Mouse (Mus musculus): ENCODE results near the gene Fcna. TPM values are rescaled to one million over a fixed set of nuclear protein-coding genes. Genes with fewer than 3 reads are reported as not detected.

The Fcna gene
- 2.7 and 3.8 TPM in 2 replicates for polyA plus RNA-seq (2015; fragmentation: Nextera tagmentation; extraction: Ambion mirVana)

GRCm38 (mm10) chr2:25627811-25628210 is at the start of gene Fcna:
Gene Fcna, minus strand, starts transcription at chr2:25628030.
- H3K9ac ChIP-seq (replicated peaks), result no peak within 1 kb of the TSS
- H3K27me3 ChIP-seq (replicated peaks), result no peaks in the 10 kb centered on the region
- no peak within 1 kb of the TSS for H3K27ac ChIP-seq (replicated peaks)
- no peaks in the 10 kb centered on the region for H3K36me3 ChIP-seq
- no peak within 1 kb of the TSS for H3K4me3 ChIP-seq (replicated peaks)
- no peak within 1 kb of the TSS for H3K4me2 ChIP-seq
- no peak for ATAC-seq (ENCODE audit: low FRiP score)
- 93% methylated on average over 6 of the region's 6 CpGs for WGBS
- H3K9me3 ChIP-seq (replicated peaks), result no peaks in the 10 kb centered on the region
- H3K4me1 ChIP-seq, result no peaks in the 10 kb centered on the region

- 96% methylated on average over 3 of the region's 3 CpGs for WGBS
- no peaks in the 10 kb centered on the region for H3K9me3 ChIP-seq (replicated peaks)
- ATAC-seq (ENCODE audit: low FRiP score), result no peak
- H3K27ac ChIP-seq (replicated peaks), result no peak within 1 kb of the TSS
- no peaks in the 10 kb centered on the region; the same call in 1 of the 2 replicates for H3K27me3 ChIP-seq (replicated peaks)
- no peak within 1 kb of the TSS for H3K4me3 ChIP-seq (replicated peaks)
- H3K4me1 ChIP-seq, result no peaks in the 10 kb centered on the region
- no peak within 1 kb of the TSS for H3K9ac ChIP-seq (replicated peaks)
- H3K36me3 ChIP-seq, result no peaks in the 10 kb centered on the region
- H3K4me2 ChIP-seq, result no peak within 1 kb of the TSS
Measured at GRCm38 (mm10) chr2:25676486-25676885, 48.7 kb upstream of the Fcna start, which contains the start of gene Lcn6. Gene Lcn6, plus strand, starts transcription at chr2:25676786.

GRCm38 (mm10) chr2:25666516-25666915 is 38.7 kb upstream of the Fcna start:
- ATAC-seq (ENCODE audit: low FRiP score), result no peak
- H3K9me3 ChIP-seq (replicated peaks), result no peaks in the 10 kb centered on the region
- no peak overlapping the region for H3K27ac ChIP-seq (replicated peaks)
- H3K4me3 ChIP-seq (replicated peaks), result no peak overlapping the region
- H3K36me3 ChIP-seq, result no peaks in the 10 kb centered on the region
- no peak overlapping the region for H3K4me2 ChIP-seq
- H3K27me3 ChIP-seq (replicated peaks), result no peaks in the 10 kb centered on the region
- WGBS, result 68% methylated on average over 1 of the region's 1 CpGs
- no peaks in the 10 kb centered on the region for H3K4me1 ChIP-seq
- H3K9ac ChIP-seq (replicated peaks), result no peak overlapping the region

- H3K27ac ChIP-seq (replicated peaks), result no peak overlapping the region
- no peaks in the 10 kb centered on the region for H3K27me3 ChIP-seq (replicated peaks)
- no peak overlapping the region for H3K4me3 ChIP-seq (replicated peaks)
- ATAC-seq (ENCODE audit: low FRiP score), result no peak
- H3K9me3 ChIP-seq (replicated peaks), result no peaks in the 10 kb centered on the region
- WGBS, result 90% methylated on average over 5 of the region's 5 CpGs
- no peaks in the 10 kb centered on the region for H3K36me3 ChIP-seq
- H3K4me2 ChIP-seq, result no peak overlapping the region
- H3K9ac ChIP-seq (replicated peaks), result no peak overlapping the region
- no peaks in the 10 kb centered on the region for H3K4me1 ChIP-seq
Measured at GRCm38 (mm10) chr2:25664125-25664524, 36.3 kb upstream of the Fcna start.

GRCm38 (mm10) chr2:25663511-25663910 is 35.7 kb upstream of the Fcna start:
- H3K9ac ChIP-seq (replicated peaks), result no peak overlapping the region
- H3K4me3 ChIP-seq (replicated peaks), result no peak overlapping the region
- H3K4me1 ChIP-seq, result no peaks in the 10 kb centered on the region
- H3K4me2 ChIP-seq, result no peak overlapping the region
- no peaks in the 10 kb centered on the region for H3K36me3 ChIP-seq
- no peak for ATAC-seq (ENCODE audit: low FRiP score)
- H3K9me3 ChIP-seq (replicated peaks), result no peaks in the 10 kb centered on the region
- H3K27me3 ChIP-seq (replicated peaks), result no peaks in the 10 kb centered on the region
- 66% methylated on average over 1 of the region's 1 CpGs for WGBS
- H3K27ac ChIP-seq (replicated peaks), result no peak overlapping the region

- no peak for ATAC-seq (ENCODE audit: low FRiP score)
Measured at GRCm38 (mm10) chr2:25661245-25661970, 33.6 kb upstream of the Fcna start.

GRCm38 (mm10) chr2:25660279-25660678 is 32.4 kb upstream of the Fcna start:
- Histone ChIP-seq H3K9ac (replicated peaks) (no peak overlapping the region), H3K27ac (replicated peaks) (no peak overlapping the region), H3K4me1 (no peaks in the 10 kb centered on the region), H3K4me2 (no peak overlapping the region), H3K36me3 (no peaks in the 10 kb centered on the region), H3K27me3 (replicated peaks) (no peaks in the 10 kb centered on the region), H3K4me3 (replicated peaks) (no peak overlapping the region), H3K9me3 (replicated peaks) (no peaks in the 10 kb centered on the region)
- ATAC-seq (ENCODE audit: low FRiP score), result no peak
- 86% methylated on average over 8 of the region's 8 CpGs for WGBS

More at GRCm38 (mm10) chr2:25661245-25661970, 33.6 kb upstream of the Fcna start:
- no peaks in the 10 kb centered on the region for H3K9me3 ChIP-seq (replicated peaks)
- 84% methylated on average over 6 of the region's 6 CpGs for WGBS
- no peaks in the 10 kb centered on the region for H3K27me3 ChIP-seq (replicated peaks)
- no peak overlapping the region for H3K4me3 ChIP-seq (replicated peaks)
- H3K9ac ChIP-seq (replicated peaks), result no peak overlapping the region
- no peaks in the 10 kb centered on the region for H3K36me3 ChIP-seq
- no peak overlapping the region for H3K4me2 ChIP-seq
- H3K27ac ChIP-seq (replicated peaks), result no peak overlapping the region
- H3K4me1 ChIP-seq, result no peaks in the 10 kb centered on the region

GRCm38 (mm10) chr2:25657652-25658051 is 29.8 kb upstream of the Fcna start, which contains the start of gene Lcn5:
Gene Lcn5, plus strand, starts transcription at chr2:25657952.
- Histone ChIP-seq H3K4me1 (no peaks in the 10 kb centered on the region), H3K4me2 (no peak within 1 kb of the TSS), H3K36me3 (no peaks in the 10 kb centered on the region), H3K27ac (replicated peaks) (no peak within 1 kb of the TSS), H3K9ac (replicated peaks) (no peak within 1 kb of the TSS), H3K4me3 (replicated peaks) (no peak within 1 kb of the TSS), H3K9me3 (replicated peaks) (no peaks in the 10 kb centered on the region), H3K27me3 (replicated peaks) (no peaks in the 10 kb centered on the region)
- ATAC-seq (ENCODE audit: low FRiP score), result no peak

GRCm38 (mm10) chr2:25657246-25657645 is 29.4 kb upstream of the Fcna start:
- 87% methylated on average over 4 of the region's 4 CpGs for WGBS
- Histone ChIP-seq H3K27me3 (replicated peaks) (no peaks in the 10 kb centered on the region), H3K27ac (replicated peaks) (no peak overlapping the region), H3K4me2 (no peak overlapping the region), H3K4me3 (replicated peaks) (no peak overlapping the region), H3K9ac (replicated peaks) (no peak overlapping the region), H3K36me3 (no peaks in the 10 kb centered on the region), H3K4me1 (no peaks in the 10 kb centered on the region), H3K9me3 (replicated peaks) (no peaks in the 10 kb centered on the region)
- ATAC-seq (ENCODE audit: low FRiP score), result no peak

- no peak for ATAC-seq (ENCODE audit: low FRiP score)
- Histone ChIP-seq H3K36me3 (no peaks in the 10 kb centered on the region), H3K4me2 (no peak overlapping the region), H3K9me3 (replicated peaks) (no peaks in the 10 kb centered on the region), H3K9ac (replicated peaks) (no peak overlapping the region), H3K4me3 (replicated peaks) (no peak overlapping the region), H3K27me3 (replicated peaks) (no peaks in the 10 kb centered on the region), H3K4me1 (no peaks in the 10 kb centered on the region), H3K27ac (replicated peaks) (no peak overlapping the region)
- WGBS, result 87% methylated on average over 4 of the region's 4 CpGs
Measured at GRCm38 (mm10) chr2:25656691-25657090, 28.9 kb upstream of the Fcna start.

- 65% methylated on average over 1 of the region's 1 CpGs for WGBS
- Histone ChIP-seq H3K27me3 (replicated peaks) (no peaks in the 10 kb centered on the region), H3K9me3 (replicated peaks) (no peaks in the 10 kb centered on the region), H3K27ac (replicated peaks) (no peak overlapping the region), H3K4me3 (replicated peaks) (no peak overlapping the region), H3K36me3 (no peaks in the 10 kb centered on the region), H3K9ac (replicated peaks) (no peak overlapping the region), H3K4me1 (no peaks in the 10 kb centered on the region), H3K4me2 (no peak overlapping the region)
- ATAC-seq (ENCODE audit: low FRiP score), result no peak
Measured at GRCm38 (mm10) chr2:25654502-25654901, 26.7 kb upstream of the Fcna start.

GRCm38 (mm10) chr2:25652902-25653301 is 25.1 kb upstream of the Fcna start, which contains the start of gene Lcn8:
Gene Lcn8, plus strand, starts transcription at chr2:25653120.
- no peak for ATAC-seq (ENCODE audit: low FRiP score)
- H3K9ac ChIP-seq (replicated peaks), result no peak within 1 kb of the TSS
- H3K4me3 ChIP-seq (replicated peaks), result no peak within 1 kb of the TSS
- H3K27me3 ChIP-seq (replicated peaks), result no peaks in the 10 kb centered on the region
- WGBS, result 89% methylated on average over 2 of the region's 2 CpGs
- H3K36me3 ChIP-seq, result no peaks in the 10 kb centered on the region
- no peak within 1 kb of the TSS for H3K4me2 ChIP-seq
- no peak within 1 kb of the TSS for H3K27ac ChIP-seq (replicated peaks)
- no peaks in the 10 kb centered on the region for H3K4me1 ChIP-seq
- no peaks in the 10 kb centered on the region for H3K9me3 ChIP-seq (replicated peaks)

Measured in neural tube, embryonic 15.5 days (tissue).